Mouse (Mus musculus) heart, postnatal 14 days (tissue): Measurements from ENCODE around the gene Nudt7. TPM values are rescaled to one million over a fixed set of nuclear protein-coding genes. Genes with fewer than 3 reads are reported as not detected.
A peak's percentile ranks its signal among the peaks of the same experiment; 100 is the strongest.

Source experiments
- DNase-seq, 2 experiments: peaks; one replicate each; pipeline ENCODE4 v3.0.0; 2021 to 2022
- intact Hi-C: fragments of 180-260 bp; cut with DNase I; formaldehyde crosslinking; loops from one replicate; pipeline ENCODE4 v1.15.1; 2025
- total RNA-seq, 2 experiments: library from RNA; stranded (reverse); gene quantifications; 2 replicates each; pipeline ENCODE4 v1.2.3; 2021

The Nudt7 gene
- total RNA-seq, 2 experiments from 2014 or later, result 70.3 to 76.6 TPM

GRCm38 (mm10) chr8:114140437-114140836, 7.1 kb downstream of the Nudt7 start:
- intact Hi-C loops, result no loop called here
- no peak for DNase-seq

- DNase-seq, result no peak
- intact Hi-C loops, result no loop called here
These were observed 8.8 kb downstream of the Nudt7 start for GRCm38 (mm10) chr8:114142199-114142598.

DNA sequence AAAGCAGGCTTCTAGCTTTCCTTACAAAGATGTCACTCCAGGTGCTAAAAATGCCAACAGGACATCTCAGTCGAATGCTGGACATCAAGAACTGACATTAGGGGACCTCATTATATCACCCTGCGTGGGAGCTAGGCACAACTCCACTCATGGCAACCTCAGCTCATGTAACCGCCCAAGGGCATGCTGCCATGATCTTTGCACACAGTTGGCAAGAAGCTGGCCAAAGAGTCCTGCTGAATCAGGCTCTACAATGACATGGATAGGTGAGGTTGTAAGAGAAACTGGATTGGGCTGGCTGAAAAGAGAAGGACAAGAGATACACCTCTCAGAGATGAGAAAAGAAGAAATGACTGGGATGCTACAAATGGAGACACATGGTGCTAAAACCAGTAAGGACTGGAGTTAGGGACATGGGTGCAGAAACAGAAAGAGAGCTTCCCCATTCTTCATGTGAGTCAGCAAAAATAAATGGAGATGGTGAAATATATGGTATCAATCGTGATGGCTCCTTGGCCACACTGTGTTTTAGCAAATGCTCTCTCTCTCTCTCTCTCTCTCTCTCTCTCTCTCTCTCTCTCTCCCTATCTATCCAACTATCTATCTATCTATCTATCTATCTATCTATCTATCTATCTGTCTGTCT, 10.4 kb downstream of the Nudt7 start:
- peak; percentile 51 to 80 for DNase-seq
- intact Hi-C loops, result no loop called here

GRCm38 (mm10) chr8:114153311-114154045, 20.1 kb downstream of the Nudt7 start:
- no peak for DNase-seq
- intact Hi-C loops, result no loop called here

DNA sequence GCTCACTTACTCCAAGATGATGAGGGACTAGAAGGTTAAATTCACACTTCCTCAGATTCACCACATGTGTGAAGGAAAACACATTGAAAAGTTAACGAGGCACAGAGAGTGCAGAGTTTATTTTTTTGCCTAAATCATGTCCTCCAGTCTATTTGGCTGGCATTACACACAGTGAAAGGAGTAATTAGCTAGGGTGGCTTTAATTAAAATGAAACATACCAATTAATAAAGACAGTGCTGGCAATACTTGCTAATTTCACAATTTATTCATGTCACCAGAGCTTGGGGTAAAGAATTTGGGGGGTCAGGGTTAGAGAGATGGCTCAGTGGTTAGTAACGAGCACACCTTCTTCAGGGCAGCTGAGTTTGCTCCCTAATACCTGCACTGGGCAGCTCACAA, 25.2 kb downstream of the Nudt7 start:
- intact Hi-C loops, result no loop called here
- DNase-seq, result no peak

- intact Hi-C loops, result no loop called here
- DNase-seq, result no peak
These were observed 26.3 kb downstream of the Nudt7 start for GRCm38 (mm10) chr8:114159666-114160065.

- DNase-seq, result no peak
- intact Hi-C loops, result no loop called here
These were observed 30.5 kb downstream of the Nudt7 start for GRCm38 (mm10) chr8:114163871-114164270.

DNA sequence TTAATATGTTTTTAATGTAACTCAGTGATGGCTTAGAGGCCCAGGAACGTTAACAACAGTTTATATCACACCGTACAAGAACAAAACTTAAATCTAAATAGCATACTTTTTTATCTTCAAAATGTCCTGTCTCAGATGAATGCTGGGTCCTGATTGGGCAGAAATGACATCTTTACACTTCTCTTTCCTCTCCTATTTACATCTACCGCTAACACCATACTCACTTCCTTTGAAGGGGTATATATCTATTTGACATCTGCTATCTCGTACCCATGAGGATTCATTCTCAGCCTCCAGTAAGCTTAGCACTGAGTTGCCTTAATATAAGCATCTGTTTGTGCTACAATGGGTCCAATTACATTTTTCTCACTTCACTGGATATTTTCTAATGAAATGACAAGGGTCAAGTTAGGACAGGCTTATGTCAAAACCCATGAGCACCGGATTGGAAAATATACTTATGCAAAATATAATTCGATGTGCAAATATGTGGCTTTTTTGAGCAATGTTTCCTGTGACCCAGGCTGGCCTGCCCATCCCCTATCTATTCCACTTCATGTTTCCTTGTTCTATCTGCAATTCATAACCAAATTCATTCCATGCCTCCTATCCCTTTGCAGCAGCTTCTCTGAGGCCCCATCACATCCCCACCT, 31.2 kb downstream of the Nudt7 start:
- DNase-seq, result no peak
- intact Hi-C loops, result no loop called here

DNA sequence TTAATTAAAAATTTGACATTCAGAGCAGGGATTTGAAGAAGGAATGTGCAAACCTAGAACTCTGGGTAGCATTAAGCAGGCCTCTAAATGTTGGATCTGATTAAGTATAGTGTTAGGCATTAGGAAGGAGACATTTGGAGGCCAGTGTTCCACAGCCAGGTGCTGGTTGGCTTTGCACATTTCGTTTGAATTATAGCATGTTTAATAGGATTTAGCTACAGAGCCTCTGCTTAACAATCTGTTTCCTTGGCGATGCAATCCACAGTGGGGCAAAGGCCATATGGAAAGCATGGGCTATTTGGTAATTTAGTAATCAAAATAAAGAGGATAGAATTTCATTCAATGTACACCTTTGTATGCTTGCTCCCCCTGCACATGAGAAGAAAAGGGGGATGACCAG, 32.4 kb downstream of the Nudt7 start:
- no peak for DNase-seq

DNA sequence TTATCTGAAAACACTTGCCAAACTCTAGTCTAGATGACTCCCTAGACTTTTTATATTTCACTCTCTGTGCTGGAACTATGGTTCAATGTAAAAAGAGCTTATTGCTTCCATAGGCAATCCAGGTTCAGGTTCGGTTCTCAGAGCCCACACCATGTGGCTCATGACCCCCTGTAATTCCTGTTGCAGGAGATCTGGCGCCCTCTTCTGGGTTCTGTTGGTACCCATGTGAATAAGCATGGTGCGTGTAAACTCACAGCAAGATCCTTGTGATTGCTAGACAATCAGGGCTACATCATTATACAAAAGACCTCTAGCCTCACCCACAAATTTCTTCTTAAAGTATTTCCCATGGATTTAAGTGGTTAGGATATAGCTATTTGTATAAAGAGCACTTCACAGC, 43.4 kb downstream of the Nudt7 start:
- no peak for DNase-seq
- intact Hi-C loops, result no loop called here

More for the DNA sequence above, 32.4 kb downstream of the Nudt7 start:
- intact Hi-C loops, result no loop called here

DNA sequence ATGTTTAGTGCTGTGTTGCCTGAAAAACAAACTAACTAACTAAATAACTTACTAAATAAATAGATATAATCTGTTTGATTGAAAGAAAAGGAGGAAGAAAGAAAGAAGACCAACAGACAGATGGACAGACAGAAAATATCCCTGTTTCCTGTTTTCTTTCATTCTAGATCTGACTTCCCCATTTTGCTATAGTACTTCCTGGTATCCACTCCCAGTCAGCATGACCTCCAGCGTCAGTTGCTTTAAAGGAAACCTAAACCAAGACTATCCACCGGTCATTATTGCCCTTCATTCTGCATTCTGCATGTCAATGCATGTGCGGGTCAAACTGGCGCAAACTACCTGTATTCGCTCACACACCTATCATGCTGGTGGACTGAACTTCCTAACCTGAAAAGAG, 60.0 kb downstream of the Nudt7 start:
- DNase-seq, result no peak
- intact Hi-C loops, result no loop called here

DNA sequence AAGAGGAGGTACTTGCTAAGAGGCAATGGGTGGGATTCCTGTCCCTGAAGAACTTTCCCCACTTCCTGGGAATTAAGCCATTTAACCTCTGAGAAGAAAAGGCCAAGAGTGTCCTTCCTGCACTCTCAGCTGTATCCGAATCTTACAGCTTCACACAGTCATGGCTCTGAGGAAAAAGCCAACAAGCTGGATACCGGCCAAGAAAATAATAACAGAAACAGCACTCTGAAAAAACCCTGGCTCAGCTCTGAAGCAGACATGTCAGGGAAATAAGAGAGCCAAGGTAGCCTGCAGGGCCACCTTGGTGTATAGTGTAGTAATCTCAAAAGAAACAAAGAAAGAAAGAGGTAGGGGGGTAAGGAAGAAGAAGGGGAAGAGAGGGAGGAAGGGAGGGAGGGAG, 65.6 kb downstream of the Nudt7 start:
- DNase-seq, result no peak
- intact Hi-C loops, result no loop called here

Other genes starting within 250 kb of the Nudt7 start
- under 1 TPM; 0.17 to 0.48 TPM for gene Vat1l, start 72.1 kb downstream of the Nudt7 start, total RNA-seq